Mouse (Mus musculus) myocyte (in vitro differentiated cells): ENCODE results near the gene Pak1.

Experiments used
- CEBPB ChIP-seq: IDR thresholded peaks from 2 replicates; pipeline ENCODE4 v1.6.1; 2011; ENCODE audit warnings: mild to moderate bottlenecking, moderate library complexity; ENCODE audit not compliant: poor library complexity, insufficient read depth, severe bottlenecking
- E2F4 ChIP-seq: IDR thresholded peaks from one replicate; pipeline ENCODE4 v1.6.1; 2011; ENCODE audit warnings: mild to moderate bottlenecking, control low read depth, moderate library complexity; ENCODE audit not compliant: insufficient read depth
- MYOG ChIP-seq, 3 experiments: IDR thresholded peaks; one replicate each; pipeline ENCODE4 v1.6.1; 2011; ENCODE audit warnings: control low read depth in 2 of 3, low read depth in 2 of 3, mild to moderate bottlenecking in 2 of 3; ENCODE audit not compliant: insufficient read length in 2 of 3, control insufficient read depth in 1 of 3, insufficient read depth in 1 of 3
- POLR2A ChIP-seq: IDR thresholded peaks from one replicate; pipeline ENCODE4 v1.6.1; 2011; ENCODE audit warnings: low read depth, mild to moderate bottlenecking, control low read depth, moderate library complexity; ENCODE audit not compliant: insufficient read length
- POLR2AphosphoS2 ChIP-seq: IDR thresholded peaks from one replicate; pipeline ENCODE4 v1.6.1; 2011; ENCODE audit warnings: low read depth, control low read depth; ENCODE audit not compliant: insufficient read length
- SRF ChIP-seq: IDR thresholded peaks from one replicate; pipeline ENCODE4 v1.6.1; 2011; ENCODE audit warnings: low read depth; ENCODE audit not compliant: control insufficient read depth, insufficient read length
- TCF12 ChIP-seq: IDR thresholded peaks from one replicate; pipeline ENCODE4 v1.6.1; 2011; ENCODE audit warnings: mild to moderate bottlenecking, control low read depth; ENCODE audit not compliant: poor library complexity, insufficient read depth, severe bottlenecking
- USF1 ChIP-seq: IDR thresholded peaks from one replicate; pipeline ENCODE4 v1.6.1; 2011; ENCODE audit warnings: low read depth, mild to moderate bottlenecking, control low read depth, moderate library complexity

DNA sequence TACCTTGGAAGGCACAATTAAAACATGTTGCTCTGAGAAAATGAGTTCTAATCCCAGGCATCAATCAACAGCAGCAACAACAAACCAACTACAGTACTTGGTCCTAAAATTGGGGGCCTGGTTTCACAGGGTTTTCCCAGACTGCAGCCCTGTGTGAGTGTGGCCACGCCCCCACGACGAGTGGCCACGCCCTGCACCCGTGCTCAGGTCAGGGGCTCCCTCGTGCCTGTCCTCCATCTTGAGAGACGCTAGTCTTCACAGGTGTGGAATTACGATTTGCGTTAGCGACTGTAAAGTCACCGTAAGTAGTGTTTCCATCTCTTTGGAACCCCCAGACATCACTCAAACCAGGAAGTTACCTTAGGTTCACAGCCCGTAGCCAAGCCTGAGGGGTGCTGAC, 131.4 kb downstream of the Pak1 start, which contains the start of gene Gdpd4:
- TF ChIP-seq POLR2A (no peak), MYOG (IDR thresholded peaks at IDR 0.05; ENCODE audit: control insufficient read depth in 1 of 3, insufficient read depth in 1 of 3, insufficient read length in 2 of 3, low read depth in 2 of 3) (no peak), USF1 (no peak), POLR2AphosphoS2 (no peak), SRF (no peak), E2F4 (no peak), TCF12 (no peak), CEBPB (no peak)
